9 mouse cellular contexts compared by ENCODE assay signal in genomic region chr17:14640351-14641115, GRCm38 (mm10). TPM values are rescaled to one million over a fixed set of nuclear protein-coding genes. Genes with fewer than 3 reads are reported as not detected.
DNase-seq lines count a peak whose midpoint lies in the region; ATAC-seq lines count a peak whose summit lies in the region.
"Had no signal": no experiment of that assay in that cellular context is flagged by ENCODE, and none has a peak within 500 bp of the region (broad histone marks: within the 10 kb centered on the region; RNA-seq: fewer than 3 reads in every experiment).

No protein-coding gene starts in this region.

- DNase-seq in adrenal gland, postnatal 25 days = peak; percentile 9
- DNase-seq in fibroblast of lung, adult 2 months (ENCODE audit: low read depth) = peak; percentile 82
- no peak for DNase-seq in embryo, embryonic 10 days (ENCODE audit: low spot score)
- DNase-seq in spleen, adult 12 weeks (ENCODE audit: low spot score) = no peak
- DNase-seq in midbrain, embryonic 10.5 days (ENCODE audit: low spot score) = no peak

- no peaks in the 10 kb centered on the region for H3K9me3 ChIP-seq in intestine, embryonic 15.5 days
- no peaks in the 10 kb centered on the region for H3K9me3 ChIP-seq in lung, embryonic 16.5 days (ENCODE audit: control insufficient read depth, low read length)
- H3K9me3 ChIP-seq in midbrain, embryonic 10.5 days (replicated peaks) = no peaks in the 10 kb centered on the region

- peak overlapping the region; percentile 81 for H3K27ac ChIP-seq in intestine, embryonic 15.5 days
- H3K27ac ChIP-seq in lung, embryonic 16.5 days (ENCODE audit: low read length) = peak overlapping the region; percentile 92
- no peak overlapping the region for H3K27ac ChIP-seq in midbrain, embryonic 10.5 days (replicated peaks)

- peak; percentile 77 for ATAC-seq in intestine, embryonic 15.5 days
- peak; percentile 98 for ATAC-seq in lung, embryonic 16.5 days (ENCODE audit: low read depth)
- no peak for ATAC-seq in erythroid progenitor cell, adult 5-6 weeks (replicated peaks; ENCODE audit: low FRiP score, poor library complexity, severe bottlenecking)

- H3K4me3 ChIP-seq in intestine, embryonic 15.5 days (replicated peaks) = no peak overlapping the region
- peak overlapping the region; percentile 22; the same call in 1 of the 2 replicates for H3K4me3 ChIP-seq in lung, embryonic 16.5 days (ENCODE audit: low read length)
- H3K4me3 ChIP-seq in midbrain, embryonic 10.5 days = no peak overlapping the region
- H3K4me3 ChIP-seq: erythroblast, embryonic 14.5 days had no signal

- H3K27me3 ChIP-seq in intestine, embryonic 15.5 days (replicated peaks) = no peaks in the 10 kb centered on the region
- no peaks in the 10 kb centered on the region for H3K27me3 ChIP-seq in lung, embryonic 16.5 days (ENCODE audit: control insufficient read depth, insufficient read depth, low read depth, low read length)
- no peaks in the 10 kb centered on the region for H3K27me3 ChIP-seq in midbrain, embryonic 10.5 days (ENCODE audit: low read depth, poor library complexity, severe bottlenecking)

- peaks cover 5% of the 10 kb centered on the region; the same call in 1 of the 2 replicates for H3K4me1 ChIP-seq in intestine, embryonic 15.5 days (replicated peaks)
- peaks cover 16% of the 10 kb centered on the region for H3K4me1 ChIP-seq in lung, embryonic 16.5 days (replicated peaks; ENCODE audit: control insufficient read depth, insufficient read depth, low read length)
- H3K4me1 ChIP-seq in midbrain, embryonic 10.5 days = no peaks in the 10 kb centered on the region

- no peak overlapping the region for H3K4me2 ChIP-seq in intestine, embryonic 15.5 days (replicated peaks)
- peak overlapping the region; percentile 32; the same call in 1 of the 2 replicates for H3K4me2 ChIP-seq in lung, embryonic 16.5 days (ENCODE audit: low read depth, low read length)

- H3K9ac ChIP-seq in intestine, embryonic 15.5 days = no peak overlapping the region
- H3K9ac ChIP-seq in lung, embryonic 16.5 days (ENCODE audit: low read length) = peak overlapping the region; percentile 36; the same call in 1 of the 2 replicates

- no peaks in the 10 kb centered on the region for H3K36me3 ChIP-seq in intestine, embryonic 15.5 days
- H3K36me3 ChIP-seq in lung, embryonic 16.5 days (ENCODE audit: control insufficient read depth, insufficient read depth, low read length) = no peaks in the 10 kb centered on the region
- no peaks in the 10 kb centered on the region for H3K36me3 ChIP-seq in midbrain, embryonic 10.5 days

- 58% methylated on average over 15 of the region's 15 CpGs for WGBS in intestine, embryonic 15.5 days
- 36% methylated on average over 15 of the region's 15 CpGs for WGBS in lung, embryonic 16.5 days
- 88% methylated on average over 15 of the region's 15 CpGs for WGBS in midbrain, embryonic 10.5 days

RNA-seq across cellular contexts. Expression of gene Thbs2, which starts 53.5 kb away (rescaled TPM):
- 1.9 and 2.2 TPM in 2 replicates for total RNA-seq in adrenal gland, postnatal 25 days (2021)
- polyA plus RNA-seq in intestine, embryonic 15.5 days (2015; fragmentation: Nextera tagmentation; extraction: Ambion mirVana) = 49.5 and 54.1 TPM in 2 replicates
- 28.6 and 31.5 TPM in 2 replicates for polyA plus RNA-seq in lung, embryonic 16.5 days (2015; fragmentation: Nextera tagmentation; extraction: Ambion mirVana)
- total RNA-seq in erythroid progenitor cell, adult 5-6 weeks (2015; ENCODE audit: low replicate concordance) = not detected in 2 replicates
- 1.3 TPM in 1 of 2 replicates, not detected in the other for total RNA-seq in erythroid progenitor cell, adult 5-6 weeks (2017; ENCODE audit: low replicate concordance)
- 2.0 and 6.4 TPM in 2 replicates for polyA plus RNA-seq in midbrain, embryonic 10.5 days (2016; fragmentation: Nextera tagmentation; extraction: Ambion mirVana)
- polyA plus RNA-seq: erythroblast, embryonic 14.5 days had no signal

Comparison
In these comparisons a context has a peak if more than half of its experiments do, and no peak if none do; other contexts are left out.
1. DNase-seq: peak in adrenal gland, postnatal 25 days (single experiment) and fibroblast of lung, adult 2 months (single experiment); none in embryo, embryonic 10 days (single experiment), spleen, adult 12 weeks (single experiment) and midbrain, embryonic 10.5 days (single experiment).